In genomic region chr7:25573806-25574205, GRCm38 (mm10) we compare ENCODE assay signal across 21 mouse cellular contexts. TPM values are rescaled to one million over a fixed set of nuclear protein-coding genes. Genes with fewer than 3 reads are reported as not detected.
DNase-seq lines count a peak whose midpoint lies in the region; ATAC-seq and TF ChIP-seq lines count a peak whose summit lies in the region.
"Not testable (repeated sequence)": the region's sequence is repeated elsewhere in the genome, so short reads cannot be mapped to it uniquely, and the experiment has no call there.
"Had no signal": no experiment of that assay in that cellular context is flagged by ENCODE, and none has a peak within 500 bp of the region (broad histone marks: within the 10 kb centered on the region; RNA-seq: fewer than 3 reads in every experiment).

No protein-coding gene starts in this region.

- H3K27ac ChIP-seq in ES-Bruce4 (ENCODE audit: insufficient read depth, low read length) = 0 out of 2 replicates have a peak overlapping the region, but pooled peaks have one; percentile 17
- H3K27ac ChIP-seq in kidney, adult 2 months (ENCODE audit: insufficient read depth, low read depth, low read length); liver, adult 2 months (replicated peaks; ENCODE audit: insufficient read depth, low read depth, low read length): not testable (repeated sequence)
- 0 out of 2 replicates have a peak overlapping the region, but pooled peaks have one; percentile 8 for H3K27ac ChIP-seq in kidney, postnatal 0 days

- peak; percentile 54 for DNase-seq in kidney, adult 2 months
- DNase-seq in kidney, adult 9 months = peak; percentile 43
- not testable (repeated sequence) for DNase-seq in kidney, postnatal 0 days (ENCODE audit: low spot score)
- DNase-seq in liver, adult 2 months (ENCODE audit: extremely low read depth, low read depth, low spot score) = peak; percentile 51

- not testable (repeated sequence) for H3K4me1 ChIP-seq in ES-Bruce4 (ENCODE audit: control insufficient read depth, insufficient read depth, low read length); kidney, postnatal 0 days (replicated peaks; ENCODE audit: insufficient read depth, low read length); liver, adult 2 months (ENCODE audit: control insufficient read depth, insufficient read depth, low read length)
- H3K4me1 ChIP-seq in kidney, adult 2 months (ENCODE audit: control insufficient read depth, insufficient read depth, low read length) = peaks cover 17% of the 10 kb centered on the region; the same call in 1 of the 2 replicates

- not testable (repeated sequence) for H3K4me3 ChIP-seq in ES-Bruce4 (ENCODE audit: low read depth, low read length); kidney, adult 2 months (ENCODE audit: insufficient read depth, low read depth, low read length); kidney, postnatal 0 days (replicated peaks; ENCODE audit: low read depth, low read length); liver, adult 2 months (ENCODE audit: insufficient read depth, low read depth, low read length)

- not testable (repeated sequence) for ATAC-seq in kidney, postnatal 0 days (replicated peaks; ENCODE audit: low FRiP score, low read depth)

- not testable (repeated sequence) for TF ChIP-seq POLR2A in ES-Bruce4 (IDR thresholded peaks at IDR 0.05; ENCODE audit: insufficient read depth, low read length); kidney, adult 2 months (IDR thresholded peaks at IDR 0.05; ENCODE audit: low read depth, low read length); liver, adult 2 months (IDR thresholded peaks at IDR 0.05; ENCODE audit: extremely low read depth, insufficient read depth, low read length)

- not testable (repeated sequence) for H3K36me3 ChIP-seq in ES-Bruce4 (ENCODE audit: control insufficient read depth, insufficient read depth, low read length, poor library complexity, severe bottlenecking); kidney, adult 2 months (ENCODE audit: control insufficient read depth, insufficient read depth, low read length); kidney, postnatal 0 days (ENCODE audit: insufficient read depth, low read length); liver, adult 2 months (ENCODE audit: control insufficient read depth, insufficient read depth, low read length)

- H3K9me3 ChIP-seq in ES-Bruce4 (replicated peaks; ENCODE audit: control insufficient read depth, insufficient read depth, low read length, poor library complexity, severe bottlenecking) = peaks cover 10% of the 10 kb centered on the region
- H3K9me3 ChIP-seq in kidney, postnatal 0 days (replicated peaks; ENCODE audit: low read length) = not testable (repeated sequence)

- H3K9ac ChIP-seq in ES-Bruce4 (ENCODE audit: low read depth, poor library complexity, severe bottlenecking); kidney, postnatal 0 days (ENCODE audit: low read depth, low read length); liver, adult 2 months (ENCODE audit: low read depth, low read length): not testable (repeated sequence)

- H3K4me2 ChIP-seq in kidney, postnatal 0 days (ENCODE audit: low read length) = not testable (repeated sequence)

- not testable (repeated sequence) for TF ChIP-seq CTCF in ES-Bruce4 (IDR thresholded peaks at IDR 0.05; ENCODE audit: low read depth, low read length); kidney, adult 2 months (conservative IDR thresholded peaks at IDR 0.05; ENCODE audit: insufficient read depth, insufficient read length, low read depth, low read length); kidney, postnatal 0 days (IDR thresholded peaks at IDR 0.05; ENCODE audit: low read depth); liver, adult 2 months (IDR thresholded peaks at IDR 0.05; ENCODE audit: low read depth, low read length)

- not testable (repeated sequence) for H3K27me3 ChIP-seq in ES-Bruce4 (ENCODE audit: control insufficient read depth, insufficient read depth, low read length, poor library complexity, severe bottlenecking); kidney, adult 2 months (replicated peaks; ENCODE audit: control insufficient read depth, insufficient read depth, low read length); kidney, postnatal 0 days (ENCODE audit: insufficient read depth, low read length); liver, adult 2 months (ENCODE audit: control insufficient read depth, insufficient read depth, low read length)

- H3K79me2 ChIP-seq in liver, adult 2 months (ENCODE audit: control insufficient read depth, insufficient read depth, low read length) = not testable (repeated sequence)

- WGBS in kidney, adult 2 months = 36% methylated on average over 5 of the region's 5 CpGs
- 63% methylated on average over 5 of the region's 5 CpGs for WGBS in kidney, postnatal 0 days
- WGBS in liver, adult 2 months = 44% methylated on average over 5 of the region's 5 CpGs

- not testable (repeated sequence) for TF ChIP-seq EP300 in ES-Bruce4 (IDR thresholded peaks at IDR 0.05; ENCODE audit: insufficient read depth, low read depth, low read length)

RNA-seq across cellular contexts. Expression of gene Ceacam2, which starts 34.1 kb away (rescaled TPM):
- not detected in 2 replicates for polyA plus RNA-seq in ES-Bruce4 (2011; ENCODE audit: insufficient read depth, insufficient read length, low read depth, missing spikeins)
- polyA plus RNA-seq in kidney, adult 2 months (2012; rRNA removed) = 36.3 and 41.2 TPM in 2 replicates
- 0.07 TPM in 1 of 2 replicates, not detected in the other for polyA plus RNA-seq in kidney, postnatal 0 days (2015; fragmentation: Nextera tagmentation; extraction: Ambion mirVana)
- 0.07 TPM in 1 of 2 replicates, not detected in the other for total RNA-seq in liver, adult 2 months (2014; rRNA removed)
- polyA plus RNA-seq in liver, adult 2 months (2012; rRNA removed) = 0.10 and 0.34 TPM in 2 replicates
- total RNA-seq: CH12.LX, MEL had no signal
- polyA plus RNA-seq: activated CD4-positive, CD25-positive, alpha-beta regulatory T cell, adult 4 months; adrenal gland, adult 2 months; brain, embryonic 14.5 days; C2C12; CD4-positive, CD25-positive, alpha-beta regulatory T cell, adult 4 months; G1E had no signal

RNA-seq across cellular contexts. Expression of gene Erich4, which starts 41.9 kb away (rescaled TPM):
- polyA plus RNA-seq in ES-Bruce4 (2011; ENCODE audit: insufficient read depth, insufficient read length, low read depth, missing spikeins) = not detected in 2 replicates
- 31.4 and 49.7 TPM in 2 replicates for polyA plus RNA-seq in kidney, adult 2 months (2012; rRNA removed)
- 10.1 and 11.2 TPM in 2 replicates for polyA plus RNA-seq in kidney, postnatal 0 days (2015; fragmentation: Nextera tagmentation; extraction: Ambion mirVana)
- not detected in 2 replicates for total RNA-seq in liver, adult 2 months (2014; rRNA removed)
- polyA plus RNA-seq in liver, adult 2 months (2012; rRNA removed) = not detected in 2 replicates
- total RNA-seq: adrenal gland, adult 18-20 months; adrenal gland, adult 2 months; adrenal gland, adult 8-10 months; adrenal gland, postnatal 10 days; adrenal gland, postnatal 14 days; adrenal gland, postnatal 25 days; adrenal gland, postnatal 36 days; CH12.LX; ES-E14; G1E; MEL had no signal
- polyA plus RNA-seq: activated CD4-positive, CD25-positive, alpha-beta regulatory T cell, adult 4 months; adrenal gland, adult 2 months; C2C12; CD4-positive, CD25-positive, alpha-beta regulatory T cell, adult 4 months; G1E; Patski had no signal

RNA-seq across cellular contexts. Expression of gene Dmac2, which starts 45.4 kb away (rescaled TPM):
- 32.8 and 33.4 TPM in 2 replicates for polyA plus RNA-seq in ES-Bruce4 (2011; ENCODE audit: insufficient read depth, insufficient read length, low read depth, missing spikeins)
- 114 and 134 TPM in 2 replicates for polyA plus RNA-seq in kidney, adult 2 months (2012; rRNA removed)
- 68.6 and 68.9 TPM in 2 replicates for polyA plus RNA-seq in kidney, postnatal 0 days (2015; fragmentation: Nextera tagmentation; extraction: Ambion mirVana)
- total RNA-seq in liver, adult 2 months (2014; rRNA removed) = 36.0 and 40.7 TPM in 2 replicates
- polyA plus RNA-seq in liver, adult 2 months (2012; rRNA removed) = 62.3 and 64.0 TPM in 2 replicates

RNA-seq across cellular contexts. Expression of gene B3gnt8, which starts 52.6 kb away (rescaled TPM):
- polyA plus RNA-seq in ES-Bruce4 (2011; ENCODE audit: insufficient read depth, insufficient read length, low read depth, missing spikeins) = 0.60 and 0.87 TPM in 2 replicates
- 9.6 and 10.6 TPM in 2 replicates for polyA plus RNA-seq in kidney, adult 2 months (2012; rRNA removed)
- 9.3 and 11.4 TPM in 2 replicates for polyA plus RNA-seq in kidney, postnatal 0 days (2015; fragmentation: Nextera tagmentation; extraction: Ambion mirVana)
- total RNA-seq in liver, adult 2 months (2014; rRNA removed) = 0.46 and 0.67 TPM in 2 replicates
- polyA plus RNA-seq in liver, adult 2 months (2012; rRNA removed) = 0.90 and 1.1 TPM in 2 replicates

Comparison
In these comparisons a context has a peak if more than half of its experiments do, and no peak if none do; other contexts are left out.
1. RNA of gene Ceacam2, which starts 34.1 kb away (polyA plus RNA-seq): 36.3 to 41.2 TPM in kidney, adult 2 months; 0.10 to 0.34 TPM in liver, adult 2 months, 0.07 TPM in kidney, postnatal 0 days and not detected in ES-Bruce4; every median in the first group is over 10 times any median in the second.
2. RNA of gene Erich4, which starts 41.9 kb away (polyA plus RNA-seq): 31.4 to 49.7 TPM in kidney, adult 2 months and 10.1 to 11.2 TPM in kidney, postnatal 0 days; not detected in ES-Bruce4 and not detected in liver, adult 2 months; every median in the first group is over 10 times any median in the second.